In genomic region chr7:141456739-141457138, GRCm38 (mm10) we compare ENCODE assay signal across 9 mouse cellular contexts. TPM values are rescaled to one million over a fixed set of nuclear protein-coding genes. Genes with fewer than 3 reads are reported as not detected.
A peak's percentile ranks its signal among the peaks of the same experiment; 100 is the strongest.
DNase-seq lines count a peak whose midpoint lies in the region; ATAC-seq lines count a peak whose summit lies in the region.
"Had no signal": no experiment of that assay in that cellular context is flagged by ENCODE, and none has a peak within 500 bp of the region (broad histone marks: within the 10 kb centered on the region; RNA-seq: fewer than 3 reads in every experiment).

No protein-coding gene starts in this region.

- ATAC-seq in midbrain, embryonic 14.5 days (ENCODE audit: low FRiP score, low TSS enrichment), result no peak
- no peak for ATAC-seq in midbrain, embryonic 11.5 days (ENCODE audit: low FRiP score)
- ATAC-seq in heart, embryonic 14.5 days (ENCODE audit: insufficient number of reproducible peaks, insufficient read depth, low FRiP score, low read depth), result no peak
- ATAC-seq in stomach, embryonic 15.5 days (ENCODE audit: insufficient read depth, low FRiP score, low read depth), result no peak
- no peak for ATAC-seq in frontal cortex, adult (ENCODE audit: low TSS enrichment)

- peaks cover 18% of the 10 kb centered on the region for H3K27me3 ChIP-seq in midbrain, embryonic 14.5 days (ENCODE audit: control insufficient read depth, insufficient read depth, low read length)
- H3K27me3 ChIP-seq in midbrain, embryonic 11.5 days (ENCODE audit: control insufficient read depth, insufficient read depth, low read length), result peaks cover 20% of the 10 kb centered on the region
- H3K27me3 ChIP-seq in heart, embryonic 14.5 days (ENCODE audit: control insufficient read depth, insufficient read depth, low read length), result peaks cover 6% of the 10 kb centered on the region; the same call in 1 of the 2 replicates
- peaks cover 8% of the 10 kb centered on the region; the same call in 1 of the 2 replicates for H3K27me3 ChIP-seq in stomach, embryonic 15.5 days (replicated peaks)

- WGBS in midbrain, embryonic 14.5 days, result 92% methylated on average over 6 of the region's 6 CpGs
- 91% methylated on average over 6 of the region's 6 CpGs for WGBS in midbrain, embryonic 11.5 days
- 77% methylated on average over 6 of the region's 6 CpGs for WGBS in heart, embryonic 14.5 days
- 89% methylated on average over 6 of the region's 6 CpGs for WGBS in stomach, embryonic 15.5 days

- peak; percentile 97 for DNase-seq in heart, adult 11 months
- DNase-seq in heart, postnatal 25 days (ENCODE audit: low spot score), result no peak
- DNase-seq in midbrain, embryonic 14.5 days, result no peak
- DNase-seq in midbrain, embryonic 11.5 days (ENCODE audit: low spot score, missing footprints), result no peak
- no peak for DNase-seq in MN1 (ENCODE audit: low spot score)
- DNase-seq: layer of hippocampus, postnatal 36 days had no signal

- peak overlapping the region; percentile 96; the same call in 1 of the 2 replicates for H3K4me2 ChIP-seq in midbrain, embryonic 14.5 days (ENCODE audit: low read length)
- H3K4me2 ChIP-seq in midbrain, embryonic 11.5 days, result no peak overlapping the region
- peak overlapping the region; percentile 94; the same call in 1 of the 2 replicates for H3K4me2 ChIP-seq in heart, embryonic 14.5 days (ENCODE audit: low read length)
- H3K4me2 ChIP-seq in stomach, embryonic 15.5 days, result peak overlapping the region; percentile 1; the same call in 1 of the 2 replicates

- H3K9me3 ChIP-seq in midbrain, embryonic 14.5 days (ENCODE audit: control insufficient read depth, low read length), result no peaks in the 10 kb centered on the region
- no peaks in the 10 kb centered on the region for H3K9me3 ChIP-seq in midbrain, embryonic 11.5 days (ENCODE audit: control insufficient read depth, low read length)
- H3K9me3 ChIP-seq in heart, embryonic 14.5 days (ENCODE audit: control insufficient read depth, low read length), result no peaks in the 10 kb centered on the region
- no peaks in the 10 kb centered on the region for H3K9me3 ChIP-seq in stomach, embryonic 15.5 days

- H3K27ac ChIP-seq in midbrain, embryonic 14.5 days (replicated peaks; ENCODE audit: low read depth, low read length), result no peak overlapping the region
- H3K27ac ChIP-seq in midbrain, embryonic 11.5 days (ENCODE audit: low read depth, low read length), result no peak overlapping the region
- no peak overlapping the region for H3K27ac ChIP-seq in heart, embryonic 14.5 days (replicated peaks in 1 of 2; ENCODE audit: control insufficient read depth in 1 of 2, insufficient read depth in 1 of 2, low read depth in 2 of 2, low read length in 2 of 2)
- H3K27ac ChIP-seq in stomach, embryonic 15.5 days, result no peak overlapping the region

- peaks cover 11% of the 10 kb centered on the region; the same call in 1 of the 2 replicates for H3K4me1 ChIP-seq in midbrain, embryonic 14.5 days (ENCODE audit: control insufficient read depth, insufficient read depth, low read length)
- H3K4me1 ChIP-seq in midbrain, embryonic 11.5 days (ENCODE audit: control insufficient read depth, insufficient read depth, low read length), result peaks cover 10% of the 10 kb centered on the region
- H3K4me1 ChIP-seq in heart, embryonic 14.5 days (ENCODE audit: control insufficient read depth in 2 of 2, insufficient read depth in 2 of 2, low read length in 2 of 2), result peaks cover 8 to 21% of the 10 kb centered on the region in 2 experiments; a peak in 3 of 4 replicates
- peaks cover 36% of the 10 kb centered on the region for H3K4me1 ChIP-seq in stomach, embryonic 15.5 days

- intact Hi-C loops in heart, postnatal 25 days (cut with DNase I), result loop anchor here (5.0 kb wide), 1 partner anchor 44 kb away; the partner anchor contains the start of gene Gatd1

- H3K9ac ChIP-seq in midbrain, embryonic 14.5 days (replicated peaks; ENCODE audit: low read length), result no peak overlapping the region
- H3K9ac ChIP-seq in midbrain, embryonic 11.5 days (ENCODE audit: low read length), result no peak overlapping the region
- H3K9ac ChIP-seq in heart, embryonic 14.5 days (ENCODE audit: low read length), result no peak overlapping the region
- no peak overlapping the region for H3K9ac ChIP-seq in stomach, embryonic 15.5 days

- H3K4me3 ChIP-seq in midbrain, embryonic 14.5 days (replicated peaks; ENCODE audit: low read depth, low read length), result no peak overlapping the region
- no peak overlapping the region for H3K4me3 ChIP-seq in midbrain, embryonic 11.5 days (ENCODE audit: low read depth, low read length)
- H3K4me3 ChIP-seq in heart, embryonic 14.5 days (ENCODE audit: control insufficient read depth in 1 of 2, insufficient read depth in 1 of 2, low read depth in 1 of 2, low read length in 2 of 2), result no peak overlapping the region
- H3K4me3 ChIP-seq in stomach, embryonic 15.5 days (replicated peaks), result 0 out of 2 replicates have a peak overlapping the region, but pooled peaks have one; percentile 75

- H3K36me3 ChIP-seq in midbrain, embryonic 14.5 days (ENCODE audit: control insufficient read depth, insufficient read depth, low read length), result peaks cover 20% of the 10 kb centered on the region
- H3K36me3 ChIP-seq in midbrain, embryonic 11.5 days (ENCODE audit: control insufficient read depth, insufficient read depth, low read length), result no peaks in the 10 kb centered on the region; the same call in 1 of the 2 replicates
- peaks cover 34% of the 10 kb centered on the region for H3K36me3 ChIP-seq in heart, embryonic 14.5 days (ENCODE audit: control insufficient read depth, insufficient read depth, low read length)
- H3K36me3 ChIP-seq in stomach, embryonic 15.5 days, result 0 out of 2 replicates have a peak, but pooled peaks cover 4% of the 10 kb centered on the region

RNA-seq across cellular contexts. Expression of gene Pnpla2, which starts 1.7 kb away (rescaled TPM):
- total RNA-seq in heart, postnatal 25 days (2021), result 100 to 1,000 TPM; 409 to 426 TPM
- polyA plus RNA-seq in midbrain, embryonic 14.5 days (2014; fragmentation: Nextera tagmentation; extraction: Ambion mirVana), result 15.8 and 15.9 TPM in 2 replicates
- polyA plus RNA-seq in midbrain, embryonic 11.5 days (2014; fragmentation: Nextera tagmentation; extraction: Ambion mirVana), result 12.7 and 14.0 TPM in 2 replicates
- polyA plus RNA-seq in heart, embryonic 14.5 days (2014; fragmentation: Nextera tagmentation; extraction: Ambion mirVana), result 48.7 and 49.0 TPM in 2 replicates
- polyA plus RNA-seq in stomach, embryonic 15.5 days (2015; fragmentation: Nextera tagmentation; extraction: Ambion mirVana), result 33.5 and 34.6 TPM in 2 replicates

RNA-seq across cellular contexts. Expression of gene Cracr2b, which starts 4.2 kb away (rescaled TPM):
- total RNA-seq in heart, postnatal 25 days (2021), result 10 to 100 TPM; 19.7 to 23.1 TPM
- polyA plus RNA-seq in midbrain, embryonic 14.5 days (2014; fragmentation: Nextera tagmentation; extraction: Ambion mirVana), result 3.8 and 4.6 TPM in 2 replicates
- 2.7 and 5.3 TPM in 2 replicates for polyA plus RNA-seq in midbrain, embryonic 11.5 days (2014; fragmentation: Nextera tagmentation; extraction: Ambion mirVana)
- polyA plus RNA-seq in heart, embryonic 14.5 days (2014; fragmentation: Nextera tagmentation; extraction: Ambion mirVana), result 20.4 and 25.6 TPM in 2 replicates
- 27.5 and 32.8 TPM in 2 replicates for polyA plus RNA-seq in stomach, embryonic 15.5 days (2015; fragmentation: Nextera tagmentation; extraction: Ambion mirVana)

RNA-seq across cellular contexts. Expression of gene Rplp2, which starts 9.6 kb away (rescaled TPM):
- 100 to 1,000 TPM; 862 to 950 TPM for total RNA-seq in heart, postnatal 25 days (2021)
- 772 and 804 TPM in 2 replicates for polyA plus RNA-seq in midbrain, embryonic 14.5 days (2014; fragmentation: Nextera tagmentation; extraction: Ambion mirVana)
- polyA plus RNA-seq in midbrain, embryonic 11.5 days (2014; fragmentation: Nextera tagmentation; extraction: Ambion mirVana), result 891 and 959 TPM in 2 replicates
- polyA plus RNA-seq in heart, embryonic 14.5 days (2014; fragmentation: Nextera tagmentation; extraction: Ambion mirVana), result 874 and 975 TPM in 2 replicates
- polyA plus RNA-seq in stomach, embryonic 15.5 days (2015; fragmentation: Nextera tagmentation; extraction: Ambion mirVana), result 1,278 and 1,319 TPM in 2 replicates

RNA-seq across cellular contexts. Expression of gene Cd151, which starts 10.5 kb away (rescaled TPM):
- 100 to 1,000 TPM; 280 TPM for total RNA-seq in heart, postnatal 25 days (2021)
- 43.8 and 44.1 TPM in 2 replicates for polyA plus RNA-seq in midbrain, embryonic 14.5 days (2014; fragmentation: Nextera tagmentation; extraction: Ambion mirVana)
- 32.5 and 36.6 TPM in 2 replicates for polyA plus RNA-seq in midbrain, embryonic 11.5 days (2014; fragmentation: Nextera tagmentation; extraction: Ambion mirVana)
- polyA plus RNA-seq in heart, embryonic 14.5 days (2014; fragmentation: Nextera tagmentation; extraction: Ambion mirVana), result 77.5 and 115 TPM in 2 replicates
- 25.6 and 26.6 TPM in 2 replicates for polyA plus RNA-seq in stomach, embryonic 15.5 days (2015; fragmentation: Nextera tagmentation; extraction: Ambion mirVana)

RNA-seq across cellular contexts. Expression of gene Pidd1, which starts 12.9 kb away (rescaled TPM):
- under 1 TPM; 0.39 to 0.86 TPM for total RNA-seq in heart, postnatal 25 days (2021)
- 2.3 and 3.6 TPM in 2 replicates for polyA plus RNA-seq in midbrain, embryonic 14.5 days (2014; fragmentation: Nextera tagmentation; extraction: Ambion mirVana)
- polyA plus RNA-seq in midbrain, embryonic 11.5 days (2014; fragmentation: Nextera tagmentation; extraction: Ambion mirVana), result 7.4 and 7.8 TPM in 2 replicates
- polyA plus RNA-seq in heart, embryonic 14.5 days (2014; fragmentation: Nextera tagmentation; extraction: Ambion mirVana), result 6.1 and 7.1 TPM in 2 replicates
- polyA plus RNA-seq in stomach, embryonic 15.5 days (2015; fragmentation: Nextera tagmentation; extraction: Ambion mirVana), result 8.5 and 8.6 TPM in 2 replicates
